Mouse (Mus musculus) ES-E14 (cell line): Measurements from ENCODE around the gene Srrm3.

Experiments used
- HCFC1 ChIP-seq: IDR thresholded peaks from 2 replicates; pipeline ENCODE4 v1.6.1; 2012; ENCODE audit warnings: low read length, inconsistent platforms, borderline replicate concordance; ENCODE audit not compliant: insufficient read depth
- ZC3H11A ChIP-seq: IDR thresholded peaks from 2 replicates; pipeline ENCODE4 v1.6.1; 2012; ENCODE audit warnings: low read depth, mild to moderate bottlenecking, inconsistent platforms, low read length, borderline replicate concordance
- ZNF384 ChIP-seq: IDR thresholded peaks from 2 replicates; pipeline ENCODE4 v1.6.1; 2012; ENCODE audit warnings: low read depth, low read length, inconsistent platforms

- TF ChIP-seq HCFC1 = no peak
- no peak for TF ChIP-seq ZC3H11A
- no peak for TF ChIP-seq ZNF384
Measured at GRCm38 (mm10) chr5:135909646-135910045, 103.0 kb downstream of the Srrm3 start.
